Comparison of ENCODE assay signal across 8 mouse cellular contexts in genomic region chr8:8659503-8660306, GRCm38 (mm10). TPM values are rescaled to one million over a fixed set of nuclear protein-coding genes. Genes with fewer than 3 reads are reported as not detected.
DNase-seq lines count a peak whose midpoint lies in the region; ATAC-seq and TF ChIP-seq lines count a peak whose summit lies in the region.

No protein-coding gene starts in this region.

- H3K36me3 ChIP-seq in heart, embryonic 11.5 days (ENCODE audit: control insufficient read depth, insufficient read depth, low read length), result no peaks in the 10 kb centered on the region
- H3K36me3 ChIP-seq in kidney, embryonic 16.5 days (ENCODE audit: insufficient read depth, low read length), result peaks cover 5% of the 10 kb centered on the region; the same call in 1 of the 2 replicates
- no peaks in the 10 kb centered on the region for H3K36me3 ChIP-seq in lung, postnatal 0 days (ENCODE audit: insufficient read depth, low read length)

- no peak for TF ChIP-seq CTCF in cortical plate, adult 2 months (IDR thresholded peaks at IDR 0.05; ENCODE audit: extremely low read depth, insufficient read depth, low read length)
- TF ChIP-seq CTCF in lung, postnatal 0 days (IDR thresholded peaks at IDR 0.05), result no peak

- peak overlapping the region; percentile 94 for H3K9ac ChIP-seq in heart, embryonic 11.5 days (ENCODE audit: low read depth, low read length)
- H3K9ac ChIP-seq in kidney, embryonic 16.5 days (replicated peaks; ENCODE audit: low read length), result peak overlapping the region; percentile 92
- H3K9ac ChIP-seq in lung, postnatal 0 days (replicated peaks; ENCODE audit: low read depth), result peak overlapping the region; percentile 76

- peak overlapping the region; percentile 100 for H3K4me3 ChIP-seq in cortical plate, adult 2 months (ENCODE audit: insufficient read depth, low read length)
- H3K4me3 ChIP-seq in heart, embryonic 11.5 days (ENCODE audit: low read depth, low read length), result peak overlapping the region; percentile 81
- peak overlapping the region; percentile 88 for H3K4me3 ChIP-seq in kidney, embryonic 16.5 days (ENCODE audit: low read length)
- H3K4me3 ChIP-seq in lung, postnatal 0 days (ENCODE audit: low read depth, low read length), result peak overlapping the region; percentile 86

- peaks cover under 1% of the 10 kb centered on the region; the same call in 1 of the 2 replicates for H3K4me1 ChIP-seq in cortical plate, adult 2 months (ENCODE audit: control insufficient read depth, insufficient read depth, low read length)
- peaks cover 22% of the 10 kb centered on the region for H3K4me1 ChIP-seq in heart, embryonic 11.5 days (ENCODE audit: control insufficient read depth, insufficient read depth, low read length)
- H3K4me1 ChIP-seq in kidney, embryonic 16.5 days (ENCODE audit: insufficient read depth, low read length), result peaks cover 18% of the 10 kb centered on the region
- peaks cover 5% of the 10 kb centered on the region; the same call in 1 of the 2 replicates for H3K4me1 ChIP-seq in lung, postnatal 0 days (ENCODE audit: insufficient read depth, low read depth, low read length)

- no peak for TF ChIP-seq POLR2A in cortical plate, adult 2 months (IDR thresholded peaks at IDR 0.05; ENCODE audit: extremely low read depth, insufficient read depth, low read length)

- ATAC-seq in heart, embryonic 11.5 days (replicated peaks; ENCODE audit: insufficient number of reproducible peaks, low FRiP score, low TSS enrichment), result no peak
- no peak for ATAC-seq in kidney, embryonic 16.5 days (ENCODE audit: low FRiP score, low TSS enrichment)
- no peak for ATAC-seq in lung, postnatal 0 days

- under 1% methylated on average over 53 of the region's 53 CpGs for WGBS in heart, embryonic 11.5 days (ENCODE audit: insufficient replicate concordance)
- under 1% methylated on average over 53 of the region's 53 CpGs for WGBS in kidney, embryonic 16.5 days
- WGBS in lung, postnatal 0 days, result under 1% methylated on average over 53 of the region's 53 CpGs

- peak; percentile 30 for DNase-seq in ovary, postnatal 36 days (ENCODE audit: low spot score)
- no peak for DNase-seq in ovary, postnatal 14 days (ENCODE audit: low spot score)
- DNase-seq in lung, postnatal 0 days (ENCODE audit: low spot score), result peak; percentile 40
- DNase-seq in right cerebral cortex, postnatal 4 days, result peak; percentile 50
- DNase-seq in frontal cortex, postnatal 25 days (ENCODE audit: low spot score in 2 of 2), result no peak

- no peaks in the 10 kb centered on the region for H3K27me3 ChIP-seq in heart, embryonic 11.5 days (ENCODE audit: control insufficient read depth, insufficient read depth, low read length)
- H3K27me3 ChIP-seq in kidney, embryonic 16.5 days (ENCODE audit: insufficient read depth, low read length), result no peaks in the 10 kb centered on the region
- H3K27me3 ChIP-seq in lung, postnatal 0 days (replicated peaks; ENCODE audit: insufficient read depth, low read length), result no peaks in the 10 kb centered on the region

- no peak for TF ChIP-seq EP300 in lung, postnatal 0 days (IDR thresholded peaks at IDR 0.05)

- peak overlapping the region; percentile 86 for H3K27ac ChIP-seq in cortical plate, adult 2 months (ENCODE audit: insufficient read depth, low read length)
- H3K27ac ChIP-seq in heart, embryonic 11.5 days (ENCODE audit: low read depth, low read length), result peak overlapping the region; percentile 66
- H3K27ac ChIP-seq in kidney, embryonic 16.5 days (ENCODE audit: low read length), result peak overlapping the region; percentile 85
- peak overlapping the region; percentile 84 for H3K27ac ChIP-seq in lung, postnatal 0 days (ENCODE audit: low read length)

- H3K9me3 ChIP-seq in heart, embryonic 11.5 days (replicated peaks; ENCODE audit: control insufficient read depth, low read length), result no peaks in the 10 kb centered on the region
- H3K9me3 ChIP-seq in kidney, embryonic 16.5 days (ENCODE audit: low read length), result no peaks in the 10 kb centered on the region
- H3K9me3 ChIP-seq in lung, postnatal 0 days (ENCODE audit: low read length), result no peaks in the 10 kb centered on the region

- H3K4me2 ChIP-seq in heart, embryonic 11.5 days, result peak overlapping the region; percentile 91
- peak overlapping the region; percentile 91 for H3K4me2 ChIP-seq in kidney, embryonic 16.5 days (replicated peaks; ENCODE audit: low read depth, low read length)
- peak overlapping the region; percentile 93 for H3K4me2 ChIP-seq in lung, postnatal 0 days (replicated peaks; ENCODE audit: low read depth, low read length)

RNA-seq across cellular contexts. Expression of gene Efnb2, which starts 1.3 kb away (rescaled TPM):
- 29.6 and 32.1 TPM in 2 replicates for polyA plus RNA-seq in cortical plate, adult 2 months (2012; rRNA removed)
- polyA plus RNA-seq in heart, embryonic 11.5 days (2014; fragmentation: Nextera tagmentation; extraction: Ambion mirVana), result 18.5 and 19.1 TPM in 2 replicates
- polyA plus RNA-seq in kidney, embryonic 16.5 days (2015; fragmentation: Nextera tagmentation; extraction: Ambion mirVana), result 19.9 and 23.2 TPM in 2 replicates
- 26.7 and 30.1 TPM in 2 replicates for polyA plus RNA-seq in lung, postnatal 0 days (2015; fragmentation: Nextera tagmentation; extraction: Ambion mirVana)

RNA-seq across cellular contexts. Expression of gene Arglu1, which starts 30.6 kb away (rescaled TPM):
- 143 and 162 TPM in 2 replicates for polyA plus RNA-seq in cortical plate, adult 2 months (2012; rRNA removed)
- 78.4 and 85.9 TPM in 2 replicates for polyA plus RNA-seq in heart, embryonic 11.5 days (2014; fragmentation: Nextera tagmentation; extraction: Ambion mirVana)
- 105 and 119 TPM in 2 replicates for polyA plus RNA-seq in kidney, embryonic 16.5 days (2015; fragmentation: Nextera tagmentation; extraction: Ambion mirVana)
- 126 and 139 TPM in 2 replicates for polyA plus RNA-seq in lung, postnatal 0 days (2015; fragmentation: Nextera tagmentation; extraction: Ambion mirVana)

Comparison
In these comparisons a context has a peak if more than half of its experiments do, and no peak if none do; other contexts are left out.
1. DNase-seq: peak in ovary, postnatal 36 days (single experiment), lung, postnatal 0 days (single experiment) and right cerebral cortex, postnatal 4 days (single experiment); none in ovary, postnatal 14 days (single experiment) and frontal cortex, postnatal 25 days (0 of 2).
2. Peak in every context shown above with its lines, with median percentiles within 50 percentile points of each other: H3K27ac ChIP-seq, H3K4me3 ChIP-seq, H3K4me2 ChIP-seq and H3K9ac ChIP-seq.